Mouse (Mus musculus) limb, embryonic 15.5 days (tissue): Measurements from ENCODE around the gene Nav2. TPM values are rescaled to one million over a fixed set of nuclear protein-coding genes. Genes with fewer than 3 reads are reported as not detected.
A peak's percentile ranks its signal among the peaks of the same experiment; 100 is the strongest.

ENCODE experiments used
- ATAC-seq: fragments of 200-750 bp; cut with Nextera tagmentation; 2 replicates; pipeline ENCODE4 v1.8.0; 2017; ENCODE audit warnings: low read depth, moderate TSS enrichment; ENCODE audit not compliant: insufficient number of reproducible peaks, low FRiP score, low TSS enrichment
- H3K27ac ChIP-seq: fragments of 300-500 bp; sonication (generic); 2 replicates; pipeline ENCODE4 v1.5.1; 2015; ENCODE audit warnings: moderate library complexity, mild to moderate bottlenecking, inconsistent platforms
- H3K27me3 ChIP-seq: fragments of 300-500 bp; sonication (generic); 2 replicates; pipeline ENCODE4 v1.6.1; 2015; ENCODE audit warnings: inconsistent platforms
- H3K36me3 ChIP-seq: fragments of 300-500 bp; sonication (generic); 2 replicates; pipeline ENCODE4 v1.6.1; 2015; ENCODE audit warnings: inconsistent platforms
- H3K4me1 ChIP-seq: fragments of 300-500 bp; sonication (generic); 2 replicates; pipeline ENCODE4 v1.6.1; 2015; ENCODE audit warnings: inconsistent platforms
- H3K4me2 ChIP-seq: fragments of 300-500 bp; sonication (generic); 2 replicates; pipeline ENCODE4 v1.6.1; 2015; ENCODE audit warnings: mild to moderate bottlenecking, inconsistent platforms
- H3K4me3 ChIP-seq: fragments of 300-500 bp; sonication (generic); 2 replicates; pipeline ENCODE4 v1.5.1; 2015; ENCODE audit warnings: mild to moderate bottlenecking, inconsistent platforms
- H3K9ac ChIP-seq: fragments of 300-500 bp; sonication (generic); 2 replicates; pipeline ENCODE4 v1.6.1; 2015; ENCODE audit warnings: inconsistent platforms
- H3K9me3 ChIP-seq: fragments of 300-500 bp; sonication (generic); 2 replicates; pipeline ENCODE4 v1.6.1; 2016; ENCODE audit warnings: inconsistent platforms
- WGBS: fragments of 180-500 bp; shearing (Covaris S2); methylation state at CpG from one replicate; pipeline ENCODE4 v1.1.7; 2015; 5-methylcytosine and 5-hydroxymethylcytosine counted together
- polyA plus RNA-seq: library from polyadenylated mRNA; unstranded; fragments of >200 nt; fragmentation: Nextera tagmentation; extraction: Ambion mirVana; gene quantifications from 2 replicates; pipeline ENCODE4 v1.2.1, GENCODE M21; 2015

Gene Nav2
- polyA plus RNA-seq, 1 experiment from 2014 or later = 17.3 TPM

- Histone ChIP-seq H3K9ac (no peak overlapping the region), H3K4me3 (no peak overlapping the region), H3K9me3 (no peaks in the 10 kb centered on the region), H3K27ac (no peak overlapping the region), H3K27me3 (peaks cover 5% of the 10 kb centered on the region; the same call in 1 of the 2 replicates), H3K36me3 (peaks cover 33% of the 10 kb centered on the region), H3K4me2 (no peak overlapping the region), H3K4me1 (peaks cover 27% of the 10 kb centered on the region)
- no peak for ATAC-seq
- 55% methylated on average over 15 of the region's 15 CpGs for WGBS
Observed at GRCm38 (mm10) chr7:48877786-48878390, 30.6 kb upstream of the Nav2 start.

- Histone ChIP-seq H3K9ac (no peak overlapping the region), H3K36me3 (peaks cover 17% of the 10 kb centered on the region)
- 45% methylated on average over 3 of the region's 3 CpGs for WGBS
Observed at GRCm38 (mm10) chr7:48879574-48879973, 28.9 kb upstream of the Nav2 start.

GRCm38 (mm10) chr7:48880591-48881481 is 27.7 kb upstream of the Nav2 start:
- H3K36me3 ChIP-seq = peaks cover 5% of the 10 kb centered on the region
- peak; percentile 96 for ATAC-seq
- peaks cover 27% of the 10 kb centered on the region for H3K4me1 ChIP-seq
- H3K27ac ChIP-seq = peak overlapping the region; percentile 85
- H3K4me2 ChIP-seq = peak overlapping the region; percentile 84
- peaks cover 7% of the 10 kb centered on the region; the same call in 1 of the 2 replicates for H3K27me3 ChIP-seq
- H3K9me3 ChIP-seq = no peaks in the 10 kb centered on the region
- H3K4me3 ChIP-seq = peak overlapping the region; percentile 83
- WGBS = under 1% methylated on average over 74 of the region's 77 CpGs
- H3K9ac ChIP-seq = peak overlapping the region; percentile 54

More at GRCm38 (mm10) chr7:48879574-48879973, 28.9 kb upstream of the Nav2 start:
- H3K4me2 ChIP-seq = peak overlapping the region; percentile 31
- H3K9me3 ChIP-seq = no peaks in the 10 kb centered on the region
- peaks cover 7% of the 10 kb centered on the region; the same call in 1 of the 2 replicates for H3K27me3 ChIP-seq
- no peak for ATAC-seq
- no peak overlapping the region for H3K27ac ChIP-seq
- peaks cover 27% of the 10 kb centered on the region for H3K4me1 ChIP-seq
- H3K4me3 ChIP-seq = peak overlapping the region; percentile 27

- H3K27me3 ChIP-seq = peaks cover 7% of the 10 kb centered on the region; the same call in 1 of the 2 replicates
- peak within 1 kb of the TSS; percentile 83 for H3K4me3 ChIP-seq
- H3K4me1 ChIP-seq = peaks cover 27% of the 10 kb centered on the region
- 0% methylated on average over 41 of the region's 41 CpGs for WGBS
- peak; percentile 77 for ATAC-seq
- H3K4me2 ChIP-seq = peak within 1 kb of the TSS; percentile 84
- 0 out of 2 replicates have a peak, but pooled peaks cover 4% of the 10 kb centered on the region for H3K36me3 ChIP-seq
- peak within 1 kb of the TSS; percentile 54 for H3K9ac ChIP-seq
- peak within 1 kb of the TSS; percentile 85 for H3K27ac ChIP-seq
- H3K9me3 ChIP-seq = no peaks in the 10 kb centered on the region
Observed at GRCm38 (mm10) chr7:48881486-48881885, 27.0 kb upstream of the Nav2 start, which contains the start of gene E2f8. TSS of gene E2f8 (minus strand) at chr7:48881596.

GRCm38 (mm10) chr7:48881971-48882609 is 26.4 kb upstream of the Nav2 start:
- H3K4me2 ChIP-seq = peak overlapping the region; percentile 84
- H3K9ac ChIP-seq = peak overlapping the region; percentile 33
- H3K27ac ChIP-seq = peak overlapping the region; percentile 85
- H3K4me3 ChIP-seq = peak overlapping the region; percentile 83
- no peaks in the 10 kb centered on the region for H3K9me3 ChIP-seq
- H3K36me3 ChIP-seq = 0 out of 2 replicates have a peak, but pooled peaks cover 2% of the 10 kb centered on the region
- no peak for ATAC-seq
- 2% methylated on average over 28 of the region's 28 CpGs for WGBS
- peaks cover 7% of the 10 kb centered on the region; the same call in 1 of the 2 replicates for H3K27me3 ChIP-seq
- H3K4me1 ChIP-seq = peaks cover 27% of the 10 kb centered on the region

- WGBS = 76% methylated on average over 4 of the region's 4 CpGs
- no peak for ATAC-seq
- H3K27ac ChIP-seq = no peak overlapping the region
Observed at GRCm38 (mm10) chr7:48883525-48884265, 24.8 kb upstream of the Nav2 start.

GRCm38 (mm10) chr7:48884266-48884611 is 24.3 kb upstream of the Nav2 start:
- Histone ChIP-seq H3K9ac (no peak overlapping the region), H3K4me1 (peaks cover 29% of the 10 kb centered on the region), H3K9me3 (no peaks in the 10 kb centered on the region), H3K4me2 (no peak overlapping the region), H3K36me3 (no peaks in the 10 kb centered on the region), H3K27me3 (peaks cover 7% of the 10 kb centered on the region; the same call in 1 of the 2 replicates), H3K27ac (no peak overlapping the region), H3K4me3 (no peak overlapping the region)
- no peak for ATAC-seq
- 43% methylated on average over 5 of the region's 5 CpGs for WGBS

More at GRCm38 (mm10) chr7:48883525-48884265, 24.8 kb upstream of the Nav2 start:
- H3K36me3 ChIP-seq = no peaks in the 10 kb centered on the region
- H3K4me1 ChIP-seq = peaks cover 31% of the 10 kb centered on the region
- no peaks in the 10 kb centered on the region for H3K9me3 ChIP-seq
- no peak overlapping the region for H3K4me3 ChIP-seq
- no peak overlapping the region for H3K4me2 ChIP-seq
- peaks cover 7% of the 10 kb centered on the region; the same call in 1 of the 2 replicates for H3K27me3 ChIP-seq
- no peak overlapping the region for H3K9ac ChIP-seq

- H3K9me3 ChIP-seq = no peaks in the 10 kb centered on the region
Observed at GRCm38 (mm10) chr7:48887973-48888372, 20.5 kb upstream of the Nav2 start.

GRCm38 (mm10) chr7:48888751-48889150 is 19.8 kb upstream of the Nav2 start:
- Histone ChIP-seq H3K4me1 (peaks cover 11% of the 10 kb centered on the region), H3K4me2 (no peak overlapping the region), H3K9me3 (no peaks in the 10 kb centered on the region), H3K27me3 (no peaks in the 10 kb centered on the region), H3K4me3 (no peak overlapping the region), H3K27ac (0 out of 2 replicates have a peak overlapping the region, but pooled peaks have one; percentile 11), H3K36me3 (no peaks in the 10 kb centered on the region), H3K9ac (no peak overlapping the region)
- no peak for ATAC-seq
- 63% methylated on average over 2 of the region's 2 CpGs for WGBS

More at GRCm38 (mm10) chr7:48887973-48888372, 20.5 kb upstream of the Nav2 start:
- peaks cover 11% of the 10 kb centered on the region for H3K4me1 ChIP-seq
- no peak overlapping the region for H3K4me3 ChIP-seq
- no peak overlapping the region for H3K4me2 ChIP-seq
- ATAC-seq = no peak
- 23% methylated on average over 8 of the region's 8 CpGs for WGBS
- H3K27ac ChIP-seq = 0 out of 2 replicates have a peak overlapping the region, but pooled peaks have one; percentile 38
- no peak overlapping the region for H3K9ac ChIP-seq
- no peaks in the 10 kb centered on the region for H3K36me3 ChIP-seq
- H3K27me3 ChIP-seq = peaks cover under 1% of the 10 kb centered on the region; the same call in 1 of the 2 replicates

- no peak overlapping the region for H3K9ac ChIP-seq
- H3K36me3 ChIP-seq = no peaks in the 10 kb centered on the region
- no peaks in the 10 kb centered on the region for H3K9me3 ChIP-seq
- no peak for ATAC-seq
- H3K27ac ChIP-seq = no peak overlapping the region
- H3K4me3 ChIP-seq = no peak overlapping the region
- no peak overlapping the region for H3K4me2 ChIP-seq
- WGBS = 57% methylated on average over 5 of the region's 5 CpGs
- peaks cover 11% of the 10 kb centered on the region for H3K4me1 ChIP-seq
- H3K27me3 ChIP-seq = no peaks in the 10 kb centered on the region
Observed at GRCm38 (mm10) chr7:48891029-48891428, 17.5 kb upstream of the Nav2 start.

- no peak overlapping the region for H3K9ac ChIP-seq
- no peaks in the 10 kb centered on the region; the same call in 1 of the 2 replicates for H3K27me3 ChIP-seq
- no peak overlapping the region for H3K4me3 ChIP-seq
- no peak overlapping the region for H3K27ac ChIP-seq
- H3K4me1 ChIP-seq = peaks cover 10% of the 10 kb centered on the region
- H3K9me3 ChIP-seq = no peaks in the 10 kb centered on the region
- 82% methylated on average over 7 of the region's 7 CpGs for WGBS
- no peak for ATAC-seq
- no peaks in the 10 kb centered on the region for H3K36me3 ChIP-seq
- H3K4me2 ChIP-seq = no peak overlapping the region
Observed at GRCm38 (mm10) chr7:48893093-48893492, 15.4 kb upstream of the Nav2 start.
